Mouse (Mus musculus): ENCODE data around the gene Prmt7. TPM values are rescaled to one million over a fixed set of nuclear protein-coding genes. Genes with fewer than 3 reads are reported as not detected.

Gene Prmt7
- polyA plus RNA-seq, 1 experiment = 17.7 TPM

- no peak for DNase-seq
- no peaks in the 10 kb centered on the region for H3K36me3 ChIP-seq (ENCODE audit: control insufficient read depth, insufficient read depth, low read length)
- WGBS = 88% methylated on average over 3 of the region's 3 CpGs
- TF ChIP-seq POLR2A (IDR thresholded peaks at IDR 0.05; ENCODE audit: low read depth, low read length) = no peak
- no peak for TF ChIP-seq CTCF (conservative IDR thresholded peaks at IDR 0.05; ENCODE audit: insufficient read depth, insufficient read length, low read depth, low read length)
- no peaks in the 10 kb centered on the region for H3K27me3 ChIP-seq (replicated peaks; ENCODE audit: control insufficient read depth, insufficient read depth, low read length)
- no peak overlapping the region for H3K27ac ChIP-seq (ENCODE audit: insufficient read depth, low read depth, low read length)
- H3K4me3 ChIP-seq (ENCODE audit: insufficient read depth, low read depth, low read length) = no peak overlapping the region
- H3K4me1 ChIP-seq (ENCODE audit: control insufficient read depth, insufficient read depth, low read length) = no peaks in the 10 kb centered on the region
Measured at GRCm38 (mm10) chr8:106173566-106173965, 37.2 kb upstream of the Prmt7 start.

DNA sequence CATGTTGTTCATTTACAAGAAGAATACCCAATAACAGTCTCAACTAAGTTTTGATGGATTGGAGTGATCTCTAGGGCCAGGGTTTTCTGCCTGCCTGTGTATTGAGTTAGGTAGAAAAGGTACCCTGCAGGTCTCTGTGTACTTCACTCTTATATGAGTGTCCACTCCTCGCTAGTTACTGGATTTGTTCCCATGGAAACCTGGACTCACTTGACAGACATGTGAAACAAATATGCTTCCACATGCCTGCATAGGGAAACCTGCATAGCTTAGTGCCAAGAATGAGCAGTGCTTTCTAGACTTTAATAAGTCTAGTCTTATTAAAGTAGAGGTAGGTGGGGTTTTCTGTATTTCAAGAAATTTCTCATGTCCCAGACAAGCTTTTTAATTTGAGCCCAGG lies 33.8 kb upstream of the Prmt7 start:
- DNase-seq = peak; percentile 13
- 39% methylated on average over 1 of the region's 1 CpGs for WGBS
- Histone ChIP-seq H3K27ac (ENCODE audit: insufficient read depth, low read depth, low read length) (no peak overlapping the region), H3K27me3 (replicated peaks; ENCODE audit: control insufficient read depth, insufficient read depth, low read length) (no peaks in the 10 kb centered on the region), H3K36me3 (ENCODE audit: control insufficient read depth, insufficient read depth, low read length) (no peaks in the 10 kb centered on the region), H3K4me3 (ENCODE audit: insufficient read depth, low read depth, low read length) (no peak overlapping the region), H3K4me1 (ENCODE audit: control insufficient read depth, insufficient read depth, low read length) (no peaks in the 10 kb centered on the region)
- no peak for TF ChIP-seq POLR2A (IDR thresholded peaks at IDR 0.05; ENCODE audit: low read depth, low read length)
- no peak for TF ChIP-seq CTCF (conservative IDR thresholded peaks at IDR 0.05; ENCODE audit: insufficient read depth, insufficient read length, low read depth, low read length)

DNA sequence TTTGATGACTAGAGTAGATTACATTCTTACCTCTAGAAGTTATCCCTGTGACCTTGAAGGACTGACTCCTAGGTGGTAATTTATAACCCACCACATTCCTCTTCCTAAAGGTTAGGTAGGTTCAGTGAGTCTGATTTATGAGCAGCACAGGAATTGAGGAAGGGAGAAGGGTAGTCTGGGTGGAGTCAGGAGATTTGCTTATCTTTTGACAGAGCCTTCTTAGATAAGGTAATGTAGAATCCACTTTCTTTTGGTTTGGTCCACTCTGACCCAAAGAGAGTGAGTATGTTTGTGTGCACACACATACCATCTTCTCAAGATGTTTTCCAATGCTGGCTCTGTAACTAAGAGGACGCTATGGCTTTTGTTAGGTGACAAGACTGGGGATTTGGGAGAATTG lies 33.1 kb upstream of the Prmt7 start:
- DNase-seq = no peak
- Histone ChIP-seq H3K4me3 (ENCODE audit: insufficient read depth, low read depth, low read length) (no peak overlapping the region), H3K27ac (ENCODE audit: insufficient read depth, low read depth, low read length) (no peak overlapping the region), H3K27me3 (replicated peaks; ENCODE audit: control insufficient read depth, insufficient read depth, low read length) (no peaks in the 10 kb centered on the region), H3K4me1 (ENCODE audit: control insufficient read depth, insufficient read depth, low read length) (no peaks in the 10 kb centered on the region), H3K36me3 (ENCODE audit: control insufficient read depth, insufficient read depth, low read length) (no peaks in the 10 kb centered on the region)
- 69% methylated on average over 1 of the region's 1 CpGs for WGBS
- TF ChIP-seq POLR2A (IDR thresholded peaks at IDR 0.05; ENCODE audit: low read depth, low read length) (no peak), CTCF (conservative IDR thresholded peaks at IDR 0.05; ENCODE audit: insufficient read depth, insufficient read length, low read depth, low read length) (no peak)

DNA sequence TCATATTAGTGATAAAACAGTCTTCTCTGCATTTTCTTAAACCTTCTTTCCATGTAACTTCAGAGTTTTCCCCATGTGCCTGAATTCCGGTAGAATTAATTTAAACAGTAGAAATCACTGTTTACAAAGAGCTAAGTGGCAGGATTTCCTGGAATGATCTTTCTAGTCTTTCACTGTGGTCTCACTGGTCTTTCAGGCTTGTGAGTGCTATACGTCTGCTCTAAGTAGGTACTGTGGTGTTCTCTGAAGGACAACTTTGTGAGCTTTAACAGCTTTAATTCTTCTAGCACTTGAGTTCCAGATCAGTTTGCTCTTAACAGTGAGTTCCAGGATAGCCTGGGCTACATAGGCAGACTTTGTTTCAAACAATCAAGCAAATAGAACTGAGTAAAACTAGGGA lies 32.3 kb upstream of the Prmt7 start:
- 80% methylated on average over 2 of the region's 2 CpGs for WGBS

DNA sequence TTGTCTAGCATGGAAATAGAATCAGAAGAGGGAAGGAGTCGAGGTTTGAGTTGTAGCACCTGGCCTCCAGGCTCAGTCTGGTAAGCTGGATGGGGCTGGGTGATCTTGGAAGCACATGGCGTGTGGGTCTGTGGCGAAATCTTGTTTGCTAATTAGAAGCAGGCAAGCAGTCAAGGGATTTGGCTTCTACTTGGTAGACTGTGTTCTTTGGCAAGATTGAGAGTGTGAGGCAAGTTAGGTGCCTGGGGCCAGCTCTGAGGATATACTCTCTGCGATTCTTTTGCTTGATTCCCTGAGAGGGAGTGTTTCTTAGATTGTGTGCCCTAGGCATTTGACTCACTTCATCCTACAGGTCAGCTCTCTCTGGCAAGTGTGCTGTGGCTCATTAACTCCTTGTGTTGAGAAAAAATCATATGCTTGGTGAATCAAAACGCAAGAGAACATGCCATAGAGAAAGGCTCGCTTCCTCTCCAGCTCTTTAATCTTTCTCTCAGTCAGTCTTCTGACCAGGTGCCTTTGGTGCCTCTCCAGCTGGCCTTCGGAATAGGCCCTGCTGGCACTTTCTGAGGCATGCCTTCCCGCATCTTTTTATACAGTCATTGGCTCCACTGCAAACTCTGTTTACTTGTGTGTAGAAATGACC lies 25.0 kb upstream of the Prmt7 start:
- H3K27ac ChIP-seq (ENCODE audit: insufficient read depth, low read depth, low read length) = no peak overlapping the region
- TF ChIP-seq CTCF (conservative IDR thresholded peaks at IDR 0.05; ENCODE audit: insufficient read depth, insufficient read length, low read depth, low read length) (no peak), POLR2A (IDR thresholded peaks at IDR 0.05; ENCODE audit: low read depth, low read length) (no peak)
- DNase-seq = peak; percentile 30
- no peaks in the 10 kb centered on the region for H3K27me3 ChIP-seq (replicated peaks; ENCODE audit: control insufficient read depth, insufficient read depth, low read length)
- 51% methylated on average over 8 of the region's 8 CpGs for WGBS
- no peaks in the 10 kb centered on the region for H3K36me3 ChIP-seq (ENCODE audit: control insufficient read depth, insufficient read depth, low read length)
- H3K4me1 ChIP-seq (ENCODE audit: control insufficient read depth, insufficient read depth, low read length) = no peaks in the 10 kb centered on the region
- H3K4me3 ChIP-seq (ENCODE audit: insufficient read depth, low read depth, low read length) = no peak overlapping the region

More for the DNA sequence above, 32.3 kb upstream of the Prmt7 start:
- Histone ChIP-seq H3K4me1 (ENCODE audit: control insufficient read depth, insufficient read depth, low read length) (no peaks in the 10 kb centered on the region), H3K27me3 (replicated peaks; ENCODE audit: control insufficient read depth, insufficient read depth, low read length) (no peaks in the 10 kb centered on the region), H3K27ac (ENCODE audit: insufficient read depth, low read depth, low read length) (no peak overlapping the region), H3K36me3 (ENCODE audit: control insufficient read depth, insufficient read depth, low read length) (no peaks in the 10 kb centered on the region), H3K4me3 (ENCODE audit: insufficient read depth, low read depth, low read length) (no peak overlapping the region)
- DNase-seq = no peak
- TF ChIP-seq CTCF (conservative IDR thresholded peaks at IDR 0.05; ENCODE audit: insufficient read depth, insufficient read length, low read depth, low read length) (no peak), POLR2A (IDR thresholded peaks at IDR 0.05; ENCODE audit: low read depth, low read length) (no peak)

- H3K27ac ChIP-seq (ENCODE audit: insufficient read depth, low read depth, low read length) = no peak overlapping the region
Measured at GRCm38 (mm10) chr8:106186394-106186793, 24.3 kb upstream of the Prmt7 start.

GRCm38 (mm10) chr8:106189162-106189561 lies 21.6 kb upstream of the Prmt7 start:
- TF ChIP-seq CTCF (conservative IDR thresholded peaks at IDR 0.05; ENCODE audit: insufficient read depth, insufficient read length, low read depth, low read length) = no peak
- TF ChIP-seq POLR2A (IDR thresholded peaks at IDR 0.05; ENCODE audit: low read depth, low read length) = no peak
- no peaks in the 10 kb centered on the region for H3K36me3 ChIP-seq (ENCODE audit: control insufficient read depth, insufficient read depth, low read length)
- H3K4me1 ChIP-seq (ENCODE audit: control insufficient read depth, insufficient read depth, low read length) = no peaks in the 10 kb centered on the region
- DNase-seq = no peak
- no peaks in the 10 kb centered on the region for H3K27me3 ChIP-seq (replicated peaks; ENCODE audit: control insufficient read depth, insufficient read depth, low read length)
- 95% methylated on average over 4 of the region's 4 CpGs for WGBS
- H3K4me3 ChIP-seq (ENCODE audit: insufficient read depth, low read depth, low read length) = no peak overlapping the region
- no peak overlapping the region for H3K27ac ChIP-seq (ENCODE audit: insufficient read depth, low read depth, low read length)

More at GRCm38 (mm10) chr8:106186394-106186793, 24.3 kb upstream of the Prmt7 start:
- Histone ChIP-seq H3K4me1 (ENCODE audit: control insufficient read depth, insufficient read depth, low read length) (no peaks in the 10 kb centered on the region), H3K27me3 (replicated peaks; ENCODE audit: control insufficient read depth, insufficient read depth, low read length) (no peaks in the 10 kb centered on the region), H3K4me3 (ENCODE audit: insufficient read depth, low read depth, low read length) (no peak overlapping the region), H3K36me3 (ENCODE audit: control insufficient read depth, insufficient read depth, low read length) (no peaks in the 10 kb centered on the region)
- 83% methylated on average over 3 of the region's 3 CpGs for WGBS
- TF ChIP-seq POLR2A (IDR thresholded peaks at IDR 0.05; ENCODE audit: low read depth, low read length) (no peak), CTCF (conservative IDR thresholded peaks at IDR 0.05; ENCODE audit: insufficient read depth, insufficient read length, low read depth, low read length) (no peak)
- no peak for DNase-seq
